Mouse (Mus musculus): ENCODE data around the gene Astl. TPM values are rescaled to one million over a fixed set of nuclear protein-coding genes. Genes with fewer than 3 reads are reported as not detected.

Astl gene
- total RNA-seq, 2 experiments from 2014 or later, result 0.12 to 0.31 TPM

DNA sequence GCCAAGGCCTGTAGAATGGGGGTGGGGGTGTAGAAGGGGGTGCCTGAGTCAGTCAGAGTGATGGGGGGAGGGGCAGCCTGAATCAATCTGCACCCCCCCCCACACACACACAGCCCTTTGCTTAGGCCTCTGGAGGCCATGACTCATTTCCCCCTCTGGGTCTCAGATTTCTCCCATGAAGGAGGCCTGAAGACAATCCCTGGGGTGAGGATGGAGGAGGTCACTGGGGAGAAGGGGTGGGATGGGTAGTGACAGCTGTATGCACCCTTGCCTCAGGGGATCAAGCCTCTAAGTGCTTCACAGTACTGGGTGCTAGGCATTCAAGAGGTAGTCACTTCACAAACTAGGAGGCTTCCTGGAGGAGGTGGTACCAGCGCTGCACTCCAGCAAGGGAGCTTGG lies 14.8 kb upstream of the Astl start:
- DNase-seq (ENCODE audit: low spot score in 2 of 2), result no peak

DNA sequence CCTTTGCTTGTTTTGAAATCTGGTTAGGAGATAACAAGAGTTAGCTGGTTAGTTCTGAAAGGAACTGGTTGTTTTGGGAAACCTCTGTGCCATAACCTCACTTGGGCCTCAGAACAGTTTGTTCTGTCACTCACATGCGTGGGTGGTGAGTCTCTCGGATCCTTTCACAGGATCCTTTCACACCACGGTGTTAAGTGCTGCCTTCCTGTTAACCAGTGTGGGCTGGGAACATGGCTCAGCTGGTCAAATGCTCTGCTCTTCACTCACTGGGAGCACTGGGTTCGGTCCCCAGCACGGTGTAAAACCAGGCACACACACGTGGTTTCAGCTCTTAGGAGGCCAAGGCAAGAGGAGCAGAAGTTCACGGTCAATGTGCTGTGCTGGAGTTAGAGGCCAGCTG lies 14.0 kb upstream of the Astl start:
- no peak for DNase-seq (ENCODE audit: low spot score in 2 of 2)

DNA sequence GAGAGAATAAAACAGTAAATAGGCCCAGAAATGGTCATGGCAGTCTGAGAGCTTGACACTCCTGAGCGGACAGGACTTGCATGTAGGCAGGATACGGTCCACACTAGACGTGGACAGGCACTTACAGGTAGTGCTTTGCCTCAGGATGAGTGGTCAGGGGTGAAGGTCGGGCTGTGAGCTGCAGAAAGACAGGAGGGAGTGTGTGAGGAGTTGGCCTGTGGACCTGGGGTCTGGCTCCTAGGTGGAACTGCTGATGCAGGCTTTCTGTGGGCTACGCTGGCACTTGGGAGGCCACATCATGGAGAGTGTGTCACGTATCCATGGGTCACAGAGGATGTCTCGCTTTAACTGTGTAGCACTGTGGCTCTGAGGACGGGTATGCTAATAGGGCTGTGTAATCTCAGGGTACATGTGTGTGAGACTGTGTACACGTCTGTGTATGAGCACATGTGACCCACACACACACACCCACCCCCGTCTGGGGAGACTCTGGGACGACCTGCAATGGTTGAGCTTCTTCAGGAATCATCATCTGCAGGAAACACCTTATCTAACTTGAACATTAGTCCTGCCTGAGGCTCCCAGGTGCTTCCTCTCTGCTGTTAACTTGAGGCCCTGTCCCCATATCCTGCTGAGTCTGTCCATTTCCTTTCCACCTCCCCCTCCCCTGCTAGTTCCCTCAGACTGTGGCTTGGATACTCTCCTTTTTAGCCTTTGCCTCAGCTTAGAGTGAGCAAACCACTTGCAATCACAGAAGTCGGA lies 10.2 kb upstream of the Astl start:
- DNase-seq (ENCODE audit: low spot score in 2 of 2), result no peak

DNA sequence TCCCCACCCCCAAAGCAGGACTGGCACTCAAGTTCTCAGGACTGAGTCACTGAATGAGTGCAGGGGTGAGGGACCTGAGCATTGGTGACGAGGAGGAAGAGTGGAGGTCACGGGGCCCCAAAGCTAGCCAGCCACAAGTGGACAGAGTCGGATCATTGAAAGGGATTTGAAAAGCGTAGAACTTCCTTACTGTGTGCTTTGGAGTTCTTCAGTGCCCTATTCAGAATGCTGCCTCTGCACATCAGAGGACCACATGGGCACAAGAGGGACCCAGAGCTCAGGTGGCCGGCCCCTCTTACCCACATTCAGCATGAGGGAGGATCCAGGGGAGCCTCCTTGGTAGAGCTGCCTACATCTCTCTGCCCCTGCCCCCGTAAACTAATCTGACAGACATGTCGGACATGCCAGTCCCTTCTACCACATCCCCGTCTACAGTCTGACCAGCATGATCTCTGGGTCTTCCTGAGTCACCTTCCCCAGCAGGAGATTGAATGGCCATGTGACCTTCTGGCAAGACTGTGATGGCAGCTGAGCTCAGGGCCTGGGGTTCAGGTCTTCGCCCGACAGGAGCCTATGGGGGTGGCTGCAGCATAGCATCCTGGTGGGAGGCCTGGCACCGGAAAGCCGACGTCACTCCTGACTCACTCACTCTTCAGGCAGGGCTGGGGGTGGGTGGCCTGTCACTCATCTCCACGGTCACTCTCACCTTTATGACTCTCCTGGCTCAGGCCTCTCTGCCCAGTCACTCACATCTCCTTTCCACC lies 5.5 kb upstream of the Astl start:
- DNase-seq (ENCODE audit: low spot score in 2 of 2), result no peak

DNA sequence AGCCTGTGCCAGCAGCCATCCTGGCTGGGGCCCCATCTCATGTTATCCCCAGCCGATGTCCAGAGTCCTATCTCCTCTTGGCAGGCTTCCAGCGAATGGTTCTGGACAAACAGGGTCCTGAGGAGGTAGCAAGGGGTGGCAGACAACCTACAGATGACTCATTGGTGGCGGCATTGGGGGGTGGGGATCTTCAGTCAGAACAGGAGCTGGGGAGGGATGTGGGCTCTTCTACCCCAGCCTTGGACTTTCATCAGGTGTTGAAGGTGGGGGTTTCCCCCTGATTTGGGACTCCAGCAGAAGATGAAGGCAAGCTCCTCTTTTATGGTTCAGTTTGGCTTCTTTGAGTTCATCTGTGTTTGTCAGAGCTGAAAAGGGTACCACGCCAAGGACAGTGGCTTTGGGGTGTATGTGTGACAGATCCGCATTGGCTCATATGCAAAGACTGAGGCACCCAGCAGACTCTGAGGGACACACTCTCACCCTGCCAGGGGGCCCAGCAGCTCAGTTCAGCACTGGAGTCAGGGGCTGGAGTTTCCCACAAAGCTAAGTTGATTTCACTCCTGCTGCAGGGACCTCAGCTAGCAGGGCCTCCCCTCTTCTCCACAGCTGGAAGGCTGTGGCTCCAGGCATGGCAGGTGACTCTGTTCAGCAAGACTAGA lies 4.4 kb upstream of the Astl start:
- no peak for DNase-seq (ENCODE audit: low spot score in 2 of 2)

DNA sequence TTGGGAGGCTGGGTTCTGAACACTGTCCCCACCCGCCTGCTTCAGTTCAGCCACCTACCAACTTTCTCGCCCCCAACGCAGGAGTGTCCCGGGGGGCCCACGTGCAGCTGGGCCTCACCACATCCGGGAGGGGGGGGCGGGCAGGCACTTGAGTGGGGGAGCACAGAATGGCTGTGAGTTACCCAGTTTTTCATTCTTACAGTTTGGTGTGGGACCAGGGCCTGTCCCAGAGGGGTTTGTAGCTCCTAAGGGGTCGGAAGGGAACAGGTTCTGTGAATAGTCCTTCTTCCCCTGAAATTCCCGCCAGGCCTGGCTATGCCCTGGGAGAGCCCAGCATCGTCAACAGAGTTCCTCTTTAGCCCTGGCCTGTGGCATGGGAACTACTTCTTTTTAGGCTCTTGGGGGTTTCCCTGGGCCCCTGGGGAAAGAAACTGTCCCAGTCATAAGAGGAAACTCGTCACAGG lies 3.3 kb upstream of the Astl start:
- DNase-seq (ENCODE audit: low spot score in 2 of 2), result no peak

- DNase-seq (ENCODE audit: low spot score in 2 of 2), result peak; percentile 60 to 74
These were observed 2.5 kb upstream of the Astl start, which contains the start of gene Dusp2 for GRCm38 (mm10) chr2:127335767-127336496. Gene Dusp2 (plus strand): TSS chr2:127336159.

GRCm38 (mm10) chr2:127336497-127336832 lies 2.0 kb upstream of the Astl start:
- DNase-seq (ENCODE audit: low spot score in 2 of 2), result no peak

DNA sequence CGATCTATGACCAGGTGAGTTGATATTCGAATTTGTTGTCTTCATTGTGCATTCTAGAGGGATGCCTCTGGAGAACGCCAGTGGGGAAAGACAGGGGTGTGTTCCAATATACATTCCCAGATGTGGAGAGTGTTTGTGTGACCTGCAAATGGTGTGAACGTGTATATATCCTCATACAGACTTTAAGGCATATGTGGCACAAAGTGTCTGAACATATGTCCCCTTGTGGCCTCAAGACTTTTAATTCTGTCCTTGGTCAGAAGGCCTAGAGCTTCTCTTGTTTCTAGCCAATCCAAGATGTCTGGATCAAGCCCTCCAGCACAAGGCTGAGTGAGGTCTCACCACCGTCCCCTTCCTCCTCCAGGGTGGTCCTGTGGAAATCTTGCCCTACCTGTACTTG lies 1.6 kb upstream of the Astl start:
- DNase-seq (ENCODE audit: low spot score in 2 of 2), result no peak

- no peak for DNase-seq (ENCODE audit: low spot score in 2 of 2)
These were observed 908 bp upstream of the Astl start for GRCm38 (mm10) chr2:127337531-127337930.

- no peak for DNase-seq (ENCODE audit: low spot score in 2 of 2)
These were observed 427 bp upstream of the Astl start for GRCm38 (mm10) chr2:127338012-127338411.

GRCm38 (mm10) chr2:127338833-127339232 lies 394 bp downstream of the Astl start:
- DNase-seq (ENCODE audit: low spot score in 2 of 2), result no peak

DNA sequence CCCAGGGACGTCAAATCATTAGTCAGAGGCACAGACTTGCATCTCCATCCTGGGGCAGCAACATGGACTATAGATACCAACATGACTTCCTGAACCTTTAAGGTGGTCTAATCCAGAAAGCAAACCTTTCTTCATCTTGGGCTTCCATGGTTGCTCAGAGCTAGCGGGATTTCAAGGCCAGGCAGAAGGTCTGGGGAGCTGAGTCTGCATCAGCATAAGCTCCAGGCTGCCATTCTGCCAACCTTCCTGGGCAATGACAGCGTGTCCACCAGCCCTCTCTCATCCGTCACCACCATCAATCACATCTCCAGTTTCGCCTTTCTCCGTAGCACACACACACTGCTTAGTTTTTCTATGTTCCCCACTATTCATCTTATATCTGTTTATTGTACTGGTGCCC lies 823 bp downstream of the Astl start:
- DNase-seq (ENCODE audit: low spot score in 2 of 2), result no peak

DNA sequence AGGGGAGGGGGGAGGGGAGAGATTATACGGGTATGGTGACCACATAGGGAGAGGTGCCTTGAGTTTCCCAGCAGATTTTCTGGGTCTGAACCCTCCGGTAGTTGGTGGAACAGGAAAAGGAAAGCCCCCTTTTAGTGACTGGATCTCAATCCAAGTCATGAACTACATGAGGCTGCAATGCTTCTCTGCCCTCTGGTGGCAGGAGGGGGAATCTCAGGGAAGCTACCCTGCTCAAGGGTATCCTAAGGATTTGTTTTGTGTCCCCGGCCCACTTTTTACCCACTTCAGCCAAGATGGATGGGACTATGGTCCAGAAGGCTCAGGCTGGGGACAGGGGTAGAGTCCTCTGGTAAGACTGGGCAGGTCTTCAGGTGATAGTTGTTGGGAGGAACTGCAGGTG lies 2.7 kb downstream of the Astl start:
- peak in 1 of 2 experiments; percentile 58 for DNase-seq (ENCODE audit: low spot score in 2 of 2)

GRCm38 (mm10) chr2:127346334-127346733 lies 7.9 kb downstream of the Astl start:
- DNase-seq (ENCODE audit: low spot score in 2 of 2), result no peak

- no peak for DNase-seq (ENCODE audit: low spot score in 2 of 2)
These were observed 8.9 kb downstream of the Astl start for GRCm38 (mm10) chr2:127347147-127347985.

- DNase-seq (ENCODE audit: low spot score in 2 of 2), result no peak
These were observed 15.4 kb downstream of the Astl start for GRCm38 (mm10) chr2:127353881-127354280.

GRCm38 (mm10) chr2:127362459-127363281 lies 24.2 kb downstream of the Astl start, which contains the start of gene Adra2b:
Gene Adra2b (plus strand): TSS chr2:127363208.
- peak; percentile 66 to 83 for DNase-seq (ENCODE audit: low spot score in 2 of 2)

- no peak for DNase-seq (ENCODE audit: low spot score in 2 of 2)
These were observed 24.8 kb downstream of the Astl start for GRCm38 (mm10) chr2:127363282-127363652.

DNA sequence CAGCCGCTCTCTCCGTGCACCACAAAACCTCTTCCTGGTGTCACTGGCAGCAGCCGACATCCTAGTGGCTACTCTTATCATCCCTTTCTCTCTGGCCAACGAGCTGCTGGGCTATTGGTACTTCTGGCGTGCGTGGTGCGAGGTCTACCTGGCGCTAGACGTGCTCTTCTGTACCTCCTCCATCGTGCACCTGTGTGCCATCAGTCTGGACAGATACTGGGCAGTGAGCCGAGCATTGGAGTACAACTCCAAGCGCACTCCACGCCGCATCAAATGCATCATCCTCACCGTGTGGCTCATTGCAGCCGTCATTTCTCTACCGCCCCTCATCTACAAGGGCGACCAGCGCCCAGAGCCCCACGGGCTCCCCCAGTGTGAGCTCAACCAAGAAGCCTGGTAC lies 25.3 kb downstream of the Astl start:
- DNase-seq (ENCODE audit: low spot score in 2 of 2), result no peak

Data from gastrocnemius, postnatal 4 days (tissue).